Mouse (Mus musculus): Measurements from ENCODE around the gene Clip3.
A peak's percentile ranks its signal among the peaks of the same experiment; 100 is the strongest.

Clip3 gene

DNA sequence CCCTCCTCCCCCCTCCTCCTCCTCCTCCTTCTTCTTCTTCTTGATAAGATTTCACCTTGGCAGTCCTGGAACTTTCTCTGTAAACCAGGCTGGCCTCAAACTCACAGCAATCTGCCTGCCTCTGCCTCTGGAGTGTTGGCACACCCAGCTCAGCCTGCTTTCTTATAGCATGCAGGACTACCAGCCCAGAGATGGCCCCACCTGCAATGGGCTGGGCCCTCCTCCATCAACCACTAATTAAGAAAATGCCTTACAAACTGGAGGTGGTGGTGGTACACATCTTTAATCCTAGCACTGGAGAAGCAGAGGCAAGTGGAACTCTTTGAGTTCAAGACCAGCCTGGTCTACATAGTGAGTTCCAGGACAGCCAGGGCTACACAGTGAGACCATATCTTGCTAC, 34.9 kb downstream of the Clip3 start:
- no peak for DNase-seq (ENCODE audit: low spot score)

DNA sequence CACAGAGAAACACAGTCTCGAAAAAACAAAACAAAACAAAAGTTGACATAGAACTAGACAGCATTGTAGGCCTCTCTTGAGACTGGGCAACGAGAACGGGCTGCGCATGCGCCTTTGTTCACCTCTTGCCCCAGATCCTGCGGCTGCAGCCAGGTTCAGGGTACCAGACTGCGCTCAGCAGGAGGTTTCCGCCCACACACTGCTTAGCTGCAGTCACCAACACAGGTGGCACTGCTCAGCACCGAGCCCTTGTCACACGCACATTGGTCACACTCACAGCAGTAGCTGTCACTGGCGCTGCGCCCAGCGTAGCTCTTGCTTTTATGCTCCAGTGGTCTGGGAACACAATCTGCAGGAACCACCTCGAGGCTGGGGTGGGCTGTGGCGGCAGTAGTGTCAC, 35.6 kb downstream of the Clip3 start:
- no peak for DNase-seq (ENCODE audit: low spot score)

DNA sequence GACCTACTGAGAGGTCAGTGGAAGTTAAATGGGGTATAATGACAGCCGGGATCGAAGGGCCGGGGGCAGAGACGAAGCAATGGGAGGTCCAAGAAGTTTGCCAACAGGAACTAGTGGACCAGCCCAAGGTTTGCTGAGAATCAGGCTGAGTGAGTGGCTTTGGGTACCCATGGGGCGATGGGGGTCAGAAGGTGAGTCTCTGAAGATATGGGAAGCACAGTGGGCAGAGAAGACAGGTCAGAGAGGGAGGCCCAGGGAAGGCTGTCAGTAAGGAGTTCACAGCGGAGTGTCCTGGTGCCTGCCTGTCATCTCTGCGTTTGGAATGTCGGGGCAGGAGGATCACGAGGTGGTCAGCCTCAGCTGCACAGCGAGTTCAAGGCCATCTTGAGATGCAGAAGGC, 36.9 kb downstream of the Clip3 start:
- DNase-seq (ENCODE audit: low spot score) = no peak

DNA sequence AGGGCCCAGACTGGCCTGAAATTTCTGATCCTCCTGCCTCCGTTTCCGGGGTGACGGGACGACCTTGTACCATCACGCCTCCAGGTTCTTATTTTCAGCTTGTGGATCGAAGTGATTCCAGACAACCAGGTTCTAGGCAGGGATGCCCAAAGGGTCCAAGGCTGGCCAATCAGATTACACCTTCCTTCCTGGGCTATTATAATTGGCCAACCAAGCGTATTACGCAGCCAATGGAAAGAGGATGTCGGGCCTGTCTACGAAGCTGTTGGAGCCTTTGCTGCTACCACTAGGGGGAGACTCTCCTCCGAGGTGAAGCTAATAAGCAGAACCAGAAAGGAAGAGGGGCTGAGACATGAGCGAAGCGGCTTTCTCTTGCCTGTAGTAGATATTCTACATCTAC, 40.4 kb downstream of the Clip3 start:
- DNase-seq (ENCODE audit: low spot score) = peak; percentile 77

DNA sequence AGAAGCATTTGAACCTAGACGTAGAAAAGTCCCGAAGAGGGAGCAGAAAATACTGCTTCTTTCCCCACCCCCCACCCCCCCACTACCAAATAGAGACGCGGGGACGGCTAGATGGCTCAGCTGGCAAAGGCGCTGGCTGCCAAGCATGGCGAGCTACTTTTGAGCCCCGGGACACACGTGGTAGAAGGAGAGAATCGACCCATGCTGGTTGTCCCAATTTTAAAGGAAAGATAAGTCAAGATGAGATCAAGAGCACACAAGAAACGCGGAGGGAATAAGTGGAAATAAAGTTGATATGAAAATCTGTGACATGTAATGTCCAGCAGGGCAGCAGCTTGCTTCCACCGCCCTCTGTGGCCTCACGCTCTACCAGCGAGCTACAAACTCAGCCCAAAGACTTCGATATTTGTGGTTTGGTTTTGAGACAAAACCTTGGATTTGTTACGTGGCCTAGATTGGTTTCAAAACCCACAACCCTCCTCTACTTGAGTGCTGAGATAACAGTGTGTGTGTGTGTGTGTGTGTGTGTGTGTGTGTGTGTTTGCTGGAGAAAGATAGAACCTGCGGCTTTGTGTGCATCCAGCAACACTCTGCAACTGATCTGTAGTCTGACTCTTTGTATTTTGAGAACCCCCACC, 41.2 kb downstream of the Clip3 start:
- no peak for DNase-seq (ENCODE audit: low spot score)

DNA sequence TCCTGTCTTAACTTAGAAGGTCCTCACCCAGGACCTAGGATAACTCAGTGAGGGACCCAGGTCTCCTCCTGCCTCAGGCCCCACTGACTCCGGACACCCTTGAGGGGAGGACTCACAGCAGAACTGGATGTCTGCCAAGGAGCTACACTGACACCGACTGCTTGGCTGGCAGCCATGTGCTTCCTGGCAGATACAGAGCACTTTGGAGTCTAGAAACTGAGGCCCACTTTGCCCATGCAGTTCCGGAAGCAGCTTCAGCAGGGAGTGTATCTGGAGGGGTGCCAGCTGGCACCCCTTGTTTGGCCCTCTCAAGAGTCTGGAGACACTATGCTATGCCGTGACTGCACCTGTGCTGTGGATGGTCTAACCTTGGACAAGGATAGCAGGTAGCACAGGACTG, 41.9 kb downstream of the Clip3 start:
- DNase-seq (ENCODE audit: low spot score) = peak; percentile 75

DNA sequence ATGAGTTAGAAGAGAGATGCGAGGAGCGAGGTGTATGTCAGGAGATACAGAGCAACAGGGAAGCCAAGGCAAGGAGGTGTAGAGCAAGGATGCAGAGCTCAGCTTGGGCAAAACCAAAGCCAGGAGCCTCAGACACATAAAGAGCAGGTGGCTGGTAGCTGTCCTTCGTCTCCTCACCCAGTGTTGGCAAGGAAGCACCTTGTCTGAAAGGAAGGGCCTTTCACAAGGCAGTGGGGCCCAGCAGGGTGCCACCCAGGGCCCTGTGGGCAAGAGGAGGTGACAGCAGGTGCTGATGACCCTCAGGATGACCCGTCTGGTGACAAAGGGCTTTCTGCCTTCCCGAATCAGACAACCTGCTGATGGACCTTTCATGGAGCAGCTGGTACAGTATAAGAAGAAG, 43.0 kb downstream of the Clip3 start:
- no peak for DNase-seq (ENCODE audit: low spot score)

DNA sequence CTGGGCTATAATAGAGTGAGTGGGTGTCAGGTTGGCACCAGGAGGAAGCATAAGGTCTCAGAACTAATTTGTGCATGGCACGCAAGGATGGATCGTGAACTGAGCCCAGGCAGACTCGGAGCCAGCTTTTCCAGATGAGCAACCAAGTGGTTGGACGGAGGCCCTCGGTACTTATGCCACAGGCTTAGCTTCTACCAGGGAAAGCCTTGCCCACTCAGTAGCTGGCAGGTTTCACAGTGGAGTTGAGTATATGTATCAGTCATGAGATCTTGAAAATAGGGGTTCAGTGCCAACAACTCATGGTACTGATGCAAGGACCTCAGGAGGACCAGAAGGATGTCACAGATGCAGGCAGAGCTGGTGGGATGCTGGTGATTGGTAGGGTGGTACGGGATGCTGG, 44.2 kb downstream of the Clip3 start:
- no peak for DNase-seq (ENCODE audit: low spot score)

DNA sequence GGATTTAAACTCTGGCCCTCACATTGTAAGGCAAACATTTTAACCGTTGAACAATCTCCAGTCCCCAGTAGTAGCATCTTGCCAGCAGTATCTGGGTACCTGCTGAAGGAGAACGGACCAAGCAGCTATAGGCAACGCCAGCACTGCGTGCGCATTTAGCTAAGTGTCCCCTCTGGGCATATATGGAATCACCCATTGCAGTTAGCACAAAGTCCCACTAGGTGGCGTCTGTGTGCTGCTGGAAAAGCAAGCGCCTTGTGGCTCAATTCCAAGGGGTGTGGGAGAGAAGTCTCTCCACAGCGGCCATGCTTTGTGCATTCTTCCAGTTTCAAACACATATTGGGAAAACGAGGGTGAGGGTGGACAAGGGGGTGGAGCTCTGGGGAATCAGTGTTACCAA, 44.9 kb downstream of the Clip3 start:
- DNase-seq (ENCODE audit: low spot score) = peak; percentile 93

DNA sequence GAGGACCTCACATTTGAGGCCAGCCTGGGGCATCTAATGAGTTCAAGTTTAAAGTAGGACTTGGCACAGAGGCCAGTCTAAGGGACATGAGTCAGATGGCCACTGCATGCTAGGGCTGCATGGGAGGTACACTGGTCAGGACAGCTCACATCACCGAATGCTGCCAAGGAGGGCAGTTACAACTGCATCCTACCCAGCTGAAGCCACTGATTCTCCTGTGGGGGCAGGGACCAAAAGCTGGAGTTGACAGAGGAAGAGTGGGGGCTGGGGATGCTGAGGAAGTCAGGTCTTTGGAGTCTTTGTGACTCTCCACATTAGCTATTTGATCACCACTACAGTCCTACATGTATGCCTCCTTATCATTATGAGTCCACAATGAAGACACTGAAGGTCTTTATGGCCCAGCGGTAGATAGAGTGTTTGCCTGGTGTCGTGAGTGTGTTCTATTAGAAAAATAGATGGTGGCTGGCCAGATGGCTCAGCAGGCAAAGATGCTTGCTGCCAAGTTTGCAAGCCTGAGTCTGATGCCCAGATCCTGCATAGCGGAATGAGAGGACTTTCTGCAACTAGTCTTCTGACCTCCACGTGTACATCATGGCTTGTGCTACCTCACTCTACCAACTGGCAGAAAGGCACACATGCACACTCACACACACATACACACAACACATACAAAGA, 48.0 kb downstream of the Clip3 start:
- DNase-seq (ENCODE audit: low spot score) = no peak

DNA sequence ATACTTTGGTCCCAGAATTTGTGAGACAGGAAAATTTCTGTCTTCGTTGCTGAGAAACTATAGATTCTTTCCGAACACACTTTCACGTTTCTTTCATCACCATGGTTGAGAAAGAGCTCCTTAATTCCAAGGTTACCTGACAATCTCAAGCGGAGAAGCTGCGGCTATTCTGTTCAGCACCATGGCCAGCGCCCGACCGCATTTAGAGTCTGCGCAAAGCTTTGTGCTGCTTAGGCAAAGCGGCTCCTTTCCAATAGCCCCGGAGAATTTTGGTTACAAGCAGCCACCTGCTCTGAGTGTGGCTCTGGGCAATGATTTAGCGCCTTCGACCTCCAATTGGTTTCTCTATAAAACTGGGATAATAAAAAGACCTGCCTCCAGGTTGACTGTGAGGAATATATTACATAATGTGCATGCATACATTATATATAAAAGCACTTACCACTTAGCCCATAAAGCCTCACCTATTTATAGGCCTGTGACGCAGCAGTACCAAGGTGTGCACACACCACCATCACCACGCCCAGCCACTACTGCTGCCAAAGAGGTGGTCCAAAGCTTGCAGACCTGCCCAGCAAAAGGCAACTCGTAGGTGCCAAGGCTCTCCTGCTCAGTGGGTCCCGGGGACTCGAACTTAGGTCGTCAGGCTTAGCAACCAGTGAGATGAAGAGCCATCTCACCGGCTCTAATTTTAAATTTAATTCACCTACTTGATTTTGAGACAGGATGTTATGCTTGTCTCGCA, 55.3 kb downstream of the Clip3 start:
- peak; percentile 88 for DNase-seq (ENCODE audit: low spot score)

DNA sequence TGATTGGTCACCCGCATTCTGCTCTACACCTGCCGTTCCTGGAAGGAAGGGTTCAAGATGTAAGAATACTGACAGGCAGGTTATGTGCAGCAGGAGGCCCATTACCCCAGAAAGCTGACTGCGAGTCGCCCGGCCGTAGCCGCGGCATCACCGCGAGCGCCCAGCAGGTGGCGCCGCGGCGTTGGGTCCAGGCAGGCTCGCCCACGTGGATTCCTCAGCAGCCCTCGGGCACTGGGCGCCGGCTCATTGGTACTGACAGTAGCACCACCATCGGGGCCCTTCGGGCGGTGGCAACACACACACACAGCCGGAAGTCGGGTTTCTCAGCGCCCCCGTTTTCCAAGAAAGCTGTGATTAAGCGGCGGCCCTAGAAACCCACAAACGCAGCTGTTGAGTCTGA, 56.3 kb downstream of the Clip3 start:
- peak; percentile 76 for DNase-seq (ENCODE audit: low spot score)

DNA sequence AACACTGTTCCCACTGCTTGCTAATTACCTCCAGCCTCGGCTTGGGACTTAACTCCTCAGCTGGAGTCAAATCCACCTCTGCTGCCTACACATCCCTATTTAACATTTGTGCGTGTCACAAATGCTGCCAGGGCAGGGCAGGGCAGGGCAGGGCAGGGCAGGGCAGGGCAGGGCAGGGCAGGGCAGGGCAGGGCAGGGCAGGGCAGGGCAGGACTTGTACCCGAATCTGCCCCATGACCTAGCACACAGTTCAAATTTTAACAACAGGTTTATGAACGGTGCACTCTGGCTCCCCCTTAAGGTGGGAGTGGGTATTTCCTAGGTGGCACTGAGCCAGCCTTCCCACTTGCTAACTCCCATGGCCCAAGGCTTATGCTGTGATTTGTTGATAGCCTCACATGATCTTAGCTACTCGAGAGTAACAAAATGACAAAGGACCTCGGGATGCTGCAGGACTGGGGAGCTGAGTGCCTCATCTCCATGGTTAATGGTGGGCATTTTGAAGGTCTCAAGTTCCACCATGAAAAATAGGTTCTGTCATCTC, 61.8 kb downstream of the Clip3 start:
- DNase-seq (ENCODE audit: low spot score) = peak; percentile 82

DNA sequence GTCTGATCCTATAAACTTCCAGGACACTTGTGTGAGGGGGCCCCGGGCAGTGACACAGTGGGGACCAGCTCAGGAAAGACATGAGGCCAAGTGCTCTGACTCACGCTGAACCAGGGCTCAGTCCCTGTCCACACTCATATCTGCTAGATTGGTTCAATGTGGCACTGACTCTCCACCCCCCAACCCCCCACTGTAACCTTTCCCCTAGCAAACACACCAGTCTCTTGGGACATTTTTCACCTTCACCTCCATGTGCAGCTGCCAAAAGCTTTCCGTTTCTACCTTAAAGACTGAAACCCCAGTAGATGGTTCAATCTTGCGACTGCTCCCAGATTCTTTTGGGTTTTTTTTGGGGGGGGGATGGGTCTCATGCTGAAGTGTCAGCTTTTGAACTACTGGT, 62.5 kb downstream of the Clip3 start:
- DNase-seq (ENCODE audit: low spot score) = no peak
